Mouse (Mus musculus) lung, postnatal 4 days (tissue): Measurements from ENCODE around the gene Me3.

Experiments
- DNase-seq, 2 experiments: peaks; one replicate each; pipeline ENCODE4 v3.0.0; 2021

Me3 gene

DNA sequence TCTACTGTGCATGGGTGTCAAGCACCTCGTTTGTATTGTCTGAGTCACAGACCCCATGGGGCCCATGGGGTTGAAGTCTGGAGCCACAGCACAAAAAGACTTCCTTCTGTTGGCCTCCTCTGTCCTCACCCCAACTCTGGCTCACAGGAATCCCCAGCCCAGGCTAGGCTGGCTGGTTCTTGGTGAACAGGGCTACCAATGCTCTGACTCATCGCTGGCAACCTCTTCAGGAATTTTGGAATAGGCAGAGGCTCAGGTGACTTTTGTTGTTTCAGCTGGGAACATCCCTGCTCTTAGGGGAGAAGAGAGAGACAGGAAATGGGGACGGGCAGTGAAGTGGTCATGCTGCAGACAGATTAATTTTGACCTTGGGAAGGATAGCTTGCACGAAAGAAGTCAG lies 205.6 kb downstream of the Me3 start:
- no peak for DNase-seq

DNA sequence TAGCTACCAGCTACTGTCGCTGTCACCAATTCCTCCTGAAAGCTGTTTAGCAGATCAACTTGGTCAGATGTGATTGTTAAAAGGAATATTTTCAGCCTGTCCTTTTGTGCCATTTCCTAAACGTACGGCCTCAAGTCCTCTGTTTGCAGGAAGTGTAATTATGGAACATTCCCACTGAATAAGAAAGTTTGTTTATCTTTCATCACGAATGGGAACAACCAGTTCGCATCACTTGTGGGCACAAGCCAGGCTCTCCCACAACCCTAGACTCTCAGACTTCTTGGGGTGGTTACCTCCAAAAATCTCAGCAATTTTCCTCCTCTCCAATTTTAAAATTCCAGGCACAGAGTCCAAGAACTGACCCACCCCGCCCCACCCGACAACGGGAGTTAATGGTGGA lies 207.5 kb downstream of the Me3 start:
- DNase-seq: no peak

DNA sequence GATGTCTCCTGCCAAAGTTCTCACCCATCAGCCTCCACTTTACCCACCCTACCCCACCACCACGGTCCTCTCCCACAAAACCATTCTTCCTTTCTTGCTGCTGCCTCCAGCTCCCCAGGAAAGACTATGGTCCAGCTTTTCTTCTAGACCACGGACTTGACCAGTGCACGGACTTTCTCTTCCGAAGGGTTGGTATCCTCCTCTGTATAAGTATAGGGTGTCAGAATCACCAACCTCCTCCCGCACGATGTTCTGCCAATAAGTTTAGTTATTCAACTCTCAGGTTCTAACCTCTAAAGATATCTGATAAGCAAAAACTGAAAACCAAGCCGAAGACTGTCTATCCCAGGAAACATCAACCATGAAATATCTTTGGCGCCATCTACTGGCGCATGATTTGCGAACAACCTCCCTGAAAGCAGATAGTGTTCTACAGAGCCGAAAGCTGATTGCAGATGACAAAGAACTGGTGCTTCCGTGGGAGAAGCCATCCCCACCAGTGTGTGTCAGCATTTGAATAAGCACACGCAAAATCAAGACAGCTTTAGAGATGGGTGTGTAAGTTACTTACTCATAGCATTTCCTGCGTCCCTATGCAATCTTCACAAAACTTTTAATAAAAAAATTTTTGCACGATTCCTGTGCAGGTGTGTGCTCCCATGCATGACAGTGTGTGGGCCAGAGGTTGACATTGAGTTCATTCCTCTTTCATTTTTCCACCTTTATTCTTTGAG lies 209.6 kb downstream of the Me3 start:
- peak; percentile 60 to 86 for DNase-seq

DNA sequence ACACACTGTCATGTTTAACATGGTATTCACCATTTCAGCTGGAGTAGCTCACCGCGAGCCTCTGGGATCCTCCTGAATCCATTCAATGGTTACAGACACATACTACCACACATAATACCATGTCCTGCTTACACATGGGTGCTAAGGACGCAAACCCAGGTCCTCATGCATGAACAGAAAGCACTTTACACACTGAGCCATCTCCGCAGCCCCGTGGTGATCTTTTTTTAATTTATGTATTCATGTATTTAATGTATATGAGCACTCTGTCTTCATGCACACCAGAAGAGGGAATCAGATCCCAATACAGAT lies 210.2 kb downstream of the Me3 start:
- DNase-seq: no peak

DNA sequence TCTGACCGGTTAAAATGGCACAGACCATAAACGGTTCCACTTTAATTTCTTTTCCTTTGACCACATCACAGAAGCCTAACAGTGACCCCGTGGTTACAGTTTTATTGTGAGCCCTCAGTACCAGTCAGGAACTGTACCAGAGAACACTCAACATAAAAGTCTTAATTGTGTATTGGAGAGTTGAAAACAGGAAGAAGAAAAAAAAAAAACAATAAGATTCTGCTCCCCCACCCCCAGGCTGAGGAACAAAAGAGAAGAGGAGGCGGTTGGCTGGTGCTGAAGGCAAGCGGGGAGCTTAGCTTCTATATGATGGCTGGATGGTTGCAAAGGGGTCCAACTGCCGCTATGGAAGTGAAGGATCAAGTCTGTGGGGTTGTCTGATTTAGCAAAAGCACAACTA lies 210.9 kb downstream of the Me3 start:
- no peak for DNase-seq

DNA sequence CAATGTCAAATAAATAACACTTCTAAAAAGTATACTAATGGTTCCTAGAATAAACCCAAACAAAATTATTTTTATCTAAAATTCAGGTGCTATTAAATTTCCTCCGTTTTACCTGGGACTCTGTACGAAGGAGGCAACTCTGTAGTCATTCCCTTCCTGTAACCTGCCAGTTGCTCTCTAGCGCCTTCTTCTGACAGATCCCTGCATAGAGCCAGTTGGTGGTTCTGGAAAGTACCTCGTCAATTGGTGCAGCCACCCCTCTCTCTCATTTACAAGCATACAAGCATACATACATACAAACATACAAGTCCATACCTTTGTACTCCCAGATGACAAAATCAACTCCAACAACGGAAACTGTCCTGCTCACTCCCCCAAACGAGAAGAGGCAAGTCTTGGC lies 211.3 kb downstream of the Me3 start:
- DNase-seq: peak in 1 of 2 experiments; percentile 52

DNA sequence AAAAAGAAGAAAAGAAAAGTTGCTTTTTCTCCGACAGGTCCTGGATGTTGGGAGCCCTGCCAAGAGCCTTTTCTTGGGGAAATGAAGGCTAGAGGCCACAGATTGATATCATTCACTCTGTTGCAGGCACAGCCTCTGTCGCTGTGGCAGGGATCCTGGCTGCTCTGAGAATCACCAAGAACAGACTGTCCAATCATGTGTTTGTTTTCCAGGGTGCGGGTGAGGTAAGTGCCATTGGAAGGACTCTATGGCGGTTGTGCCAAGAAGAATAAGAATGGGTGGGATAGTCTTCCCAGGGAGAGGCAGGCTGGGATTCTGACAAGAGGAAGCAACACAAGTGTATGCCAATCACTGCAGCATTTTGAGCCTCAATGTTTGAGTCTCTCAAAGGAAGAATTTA lies 213.5 kb downstream of the Me3 start:
- DNase-seq: no peak

DNA sequence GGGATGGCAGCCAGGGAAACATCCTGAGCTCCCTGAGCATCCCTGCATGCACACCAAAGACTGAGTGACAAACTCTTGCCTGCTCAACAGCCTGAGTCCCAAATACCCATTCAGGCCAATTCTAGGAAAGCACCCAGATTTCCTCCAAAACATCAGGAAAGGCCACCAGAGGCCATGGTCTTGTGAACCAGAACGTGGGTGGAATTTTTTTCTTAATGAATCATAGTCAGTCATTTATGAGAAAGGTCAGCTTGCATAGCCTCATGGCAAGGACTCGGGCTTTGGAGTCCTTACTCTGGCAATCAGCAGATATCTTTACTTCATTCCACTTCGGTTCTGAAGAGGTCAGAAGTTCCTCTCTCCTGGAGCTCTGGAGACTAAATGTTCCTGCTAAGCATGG lies 218.3 kb downstream of the Me3 start:
- DNase-seq: no peak

DNA sequence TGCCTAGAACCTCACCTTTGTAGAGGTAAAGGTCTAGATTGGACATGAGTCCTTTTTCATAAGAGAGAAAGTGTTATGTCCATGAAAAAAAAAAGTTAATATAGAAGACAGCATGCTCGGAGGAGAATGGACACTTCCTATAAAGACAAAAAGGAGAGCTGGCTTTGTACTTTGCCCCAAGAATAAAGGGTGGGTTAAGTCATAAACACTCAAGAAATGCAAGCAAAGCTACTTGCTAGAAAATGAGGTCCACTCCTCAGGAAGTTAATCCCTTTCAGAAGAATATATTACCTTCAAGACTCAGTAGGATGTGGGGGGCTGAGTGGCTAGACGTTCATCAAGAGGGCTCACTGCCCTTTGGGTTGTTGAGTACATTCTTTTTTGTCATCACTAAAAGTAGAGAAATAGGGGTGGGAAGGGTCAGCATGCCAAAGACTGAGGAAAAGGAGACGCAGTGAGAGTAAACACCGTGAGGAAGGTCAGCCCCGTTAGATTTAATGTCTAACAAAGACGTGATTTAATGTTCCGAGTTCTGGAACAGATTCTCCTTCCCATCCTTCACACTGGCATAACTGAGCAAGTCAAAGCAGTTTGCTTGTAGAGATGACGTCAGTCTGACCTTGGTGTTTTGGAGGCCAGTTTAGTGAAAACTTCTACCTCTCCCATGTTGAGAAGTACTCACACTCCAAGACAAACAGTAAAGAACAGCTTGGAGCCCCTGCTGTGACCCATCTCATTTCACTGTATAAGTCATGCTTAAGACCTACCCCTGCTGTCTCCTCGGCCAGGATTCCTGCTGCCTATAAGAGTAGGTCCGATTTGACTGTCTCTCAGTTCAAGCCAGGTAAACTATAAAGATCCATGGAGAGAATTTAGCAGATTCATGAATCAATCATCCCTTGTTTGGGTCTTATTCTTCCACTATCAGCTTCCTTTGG lies 220.2 kb downstream of the Me3 start:
- no peak for DNase-seq

DNA sequence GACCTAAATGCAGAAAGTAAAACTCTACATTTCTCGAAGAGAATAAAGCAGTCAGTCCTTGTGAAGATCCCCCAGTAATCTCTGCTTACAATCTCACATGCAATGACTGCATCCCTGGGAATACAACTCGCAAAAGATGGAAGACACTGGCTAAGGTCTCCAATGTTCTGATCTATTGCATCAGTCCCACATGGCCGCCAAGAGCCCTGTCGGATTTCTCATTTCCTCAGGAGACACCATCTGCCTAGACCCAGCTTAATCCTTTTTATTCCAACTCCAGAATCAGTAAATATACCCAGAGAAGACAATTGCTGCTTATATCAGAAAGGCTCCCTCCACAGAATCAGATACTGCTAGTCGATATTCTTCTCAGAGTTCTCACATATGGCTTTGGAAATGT lies 220.9 kb downstream of the Me3 start:
- no peak for DNase-seq

DNA sequence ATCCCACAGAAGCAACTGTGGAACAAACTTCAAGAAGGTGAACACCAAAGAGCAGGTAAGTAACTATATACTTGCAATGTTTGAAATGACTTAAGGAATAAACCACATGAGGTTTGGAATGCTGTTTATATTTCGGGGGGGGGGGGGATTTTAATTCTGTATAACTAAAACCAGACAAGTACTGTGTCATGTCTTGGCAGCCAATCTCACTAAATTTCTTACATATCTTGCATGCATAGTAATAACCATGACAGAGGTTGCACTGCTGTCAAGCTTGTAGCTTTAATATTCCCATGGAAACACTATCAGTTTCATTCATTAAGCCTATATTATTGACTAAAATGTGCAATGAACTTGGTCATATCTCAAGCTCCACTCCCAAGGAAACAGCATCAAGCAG lies 223.0 kb downstream of the Me3 start:
- DNase-seq: no peak

DNA sequence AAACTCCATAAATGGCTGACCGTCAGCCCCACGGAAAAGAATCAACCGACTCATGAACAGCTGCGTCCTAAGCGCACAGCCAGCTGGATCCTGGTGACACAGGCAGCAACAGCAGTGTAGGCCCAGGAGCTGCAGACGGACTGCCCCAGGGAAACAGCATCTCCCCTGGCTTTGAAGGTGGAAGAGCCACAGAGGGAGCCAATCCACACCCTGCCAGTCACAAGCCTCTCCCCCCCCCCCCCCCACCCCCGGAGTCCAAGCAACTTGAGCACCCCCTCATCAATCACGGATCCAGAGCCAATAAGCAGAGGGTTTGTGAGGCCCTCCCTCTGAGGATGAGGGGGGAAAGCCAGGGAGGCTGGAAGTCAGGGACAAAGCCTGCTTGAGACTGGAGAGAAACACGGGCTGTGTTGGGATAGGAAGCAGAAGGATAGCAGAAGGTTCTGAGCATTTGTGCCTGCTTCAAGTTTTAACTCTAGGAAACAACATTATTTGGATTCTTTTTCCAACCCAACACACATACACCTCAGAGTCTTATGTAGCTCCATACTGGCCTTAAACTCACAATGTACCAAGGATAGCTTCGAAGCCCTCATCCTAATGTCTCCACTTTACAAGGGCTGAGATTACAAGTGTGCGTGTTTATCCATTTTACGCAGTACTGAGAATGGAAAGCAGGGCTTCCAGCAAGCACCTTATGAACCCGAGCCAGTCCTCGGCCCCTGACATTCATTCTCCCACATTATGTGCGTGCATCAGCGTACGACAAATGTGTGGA lies 224.4 kb downstream of the Me3 start:
- DNase-seq: no peak

DNA sequence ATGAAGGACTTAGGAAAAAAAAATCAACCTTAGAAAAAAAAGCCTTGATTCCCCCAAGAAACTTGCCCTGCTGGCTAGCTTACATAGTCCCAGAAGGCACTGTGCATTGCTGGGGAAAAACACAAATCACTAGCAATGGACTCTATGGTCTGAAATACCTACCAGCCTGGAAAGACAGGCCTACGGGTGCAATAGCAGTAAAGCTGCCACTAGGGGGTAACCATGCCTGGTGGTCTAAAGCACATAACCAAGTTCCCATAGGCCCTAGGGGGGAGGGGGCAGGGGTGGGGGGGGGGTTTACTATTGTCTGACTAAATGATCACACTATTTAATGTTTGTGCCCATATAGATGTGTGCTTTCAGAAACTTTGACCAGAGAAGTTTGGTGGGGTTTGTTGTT lies 232.6 kb downstream of the Me3 start:
- DNase-seq: no peak

DNA sequence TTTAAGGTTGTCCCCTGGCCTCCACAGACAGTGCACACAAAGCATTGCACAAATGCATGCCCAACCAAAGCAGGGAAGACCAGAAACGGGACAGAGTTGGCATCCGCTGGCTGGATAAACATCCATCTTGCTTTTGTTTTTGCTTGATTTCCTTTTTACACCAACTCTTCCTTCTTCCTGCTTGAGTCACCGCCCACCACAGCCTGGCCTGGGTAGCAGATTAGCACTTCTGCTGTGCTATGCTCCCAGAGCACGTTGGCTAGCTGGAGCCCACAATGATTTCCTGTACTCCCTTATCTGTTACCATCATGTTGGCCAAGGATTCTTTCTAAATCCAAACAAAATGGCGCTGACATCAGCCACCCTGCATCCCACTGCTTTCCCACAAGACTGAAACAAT lies 235.0 kb downstream of the Me3 start:
- peak; percentile 17 to 63 for DNase-seq

DNA sequence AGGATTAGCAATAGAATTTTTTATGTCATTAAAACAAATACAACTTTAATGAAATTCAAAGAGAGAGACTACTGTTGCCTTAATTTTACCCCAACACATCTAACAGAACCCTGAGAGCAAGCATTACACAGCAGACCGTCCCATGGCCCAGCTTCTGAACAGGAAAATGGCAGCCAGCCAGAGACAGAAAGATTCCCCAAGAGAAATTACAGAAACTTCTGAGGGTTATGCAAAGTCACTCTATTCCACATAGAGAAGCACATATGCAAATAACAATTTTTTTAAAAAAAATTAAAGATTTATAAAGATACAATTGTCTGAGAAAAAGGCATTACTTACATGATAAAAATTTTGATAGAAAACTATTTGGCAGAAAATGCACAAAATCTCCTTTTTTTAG lies 247.5 kb downstream of the Me3 start:
- DNase-seq: no peak

DNA sequence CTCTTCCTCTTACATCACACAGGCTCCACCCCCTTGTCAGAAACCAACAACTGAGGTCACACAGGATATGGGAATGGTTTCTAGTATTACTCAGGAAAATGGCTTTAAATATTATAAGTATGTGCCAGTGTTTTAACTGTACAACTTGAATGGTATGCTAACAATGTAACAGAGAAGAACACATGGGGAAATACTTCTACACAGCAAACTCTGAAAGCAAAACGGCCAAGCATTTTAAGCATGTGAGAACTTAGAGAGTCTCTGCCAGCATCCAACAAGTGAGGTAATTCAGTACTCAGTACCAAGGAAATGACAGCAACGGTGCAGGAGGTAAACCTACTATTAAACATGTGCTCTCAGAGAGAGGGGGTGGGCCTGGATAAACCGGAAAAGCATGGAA lies 252.4 kb downstream of the Me3 start:
- no peak for DNase-seq

DNA sequence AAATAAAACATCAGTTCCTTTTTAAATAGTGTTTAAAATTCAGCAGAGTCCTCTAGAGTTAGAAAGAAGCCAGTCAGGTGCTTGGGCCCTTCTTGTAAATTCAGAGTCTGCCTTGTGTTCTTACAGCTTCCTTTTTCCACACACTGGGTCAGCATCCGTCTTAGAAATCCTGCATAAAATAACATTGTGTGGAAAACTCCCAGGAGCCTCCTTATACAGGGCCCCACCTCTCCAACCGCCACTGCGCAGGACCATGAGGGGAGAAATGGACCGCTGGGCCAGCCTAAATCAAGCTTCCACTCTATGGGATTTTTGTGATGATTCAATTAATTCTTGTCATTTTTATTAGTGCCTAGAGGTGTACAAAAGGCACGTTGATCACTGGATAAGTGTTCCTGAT lies 259.2 kb downstream of the Me3 start:
- DNase-seq: no peak

DNA sequence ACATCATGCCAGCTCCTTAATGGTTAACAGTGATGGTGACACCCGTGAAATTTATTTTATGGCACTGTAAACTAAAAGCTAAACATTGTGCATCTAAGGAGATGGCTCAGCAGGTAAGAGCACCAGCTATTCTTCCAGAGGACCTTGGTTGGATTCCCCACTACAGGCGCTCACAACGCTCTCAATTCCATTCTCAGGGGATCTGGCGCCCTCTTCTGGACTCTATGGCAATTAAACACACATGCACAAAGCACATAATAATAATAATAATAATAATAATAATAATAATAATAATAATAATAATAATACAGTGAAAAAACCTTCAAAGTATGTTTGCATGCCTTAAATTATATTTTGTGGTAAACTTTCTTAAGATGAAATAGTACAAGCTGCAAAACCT lies 259.7 kb downstream of the Me3 start:
- DNase-seq: peak in 1 of 2 experiments; percentile 26

DNA sequence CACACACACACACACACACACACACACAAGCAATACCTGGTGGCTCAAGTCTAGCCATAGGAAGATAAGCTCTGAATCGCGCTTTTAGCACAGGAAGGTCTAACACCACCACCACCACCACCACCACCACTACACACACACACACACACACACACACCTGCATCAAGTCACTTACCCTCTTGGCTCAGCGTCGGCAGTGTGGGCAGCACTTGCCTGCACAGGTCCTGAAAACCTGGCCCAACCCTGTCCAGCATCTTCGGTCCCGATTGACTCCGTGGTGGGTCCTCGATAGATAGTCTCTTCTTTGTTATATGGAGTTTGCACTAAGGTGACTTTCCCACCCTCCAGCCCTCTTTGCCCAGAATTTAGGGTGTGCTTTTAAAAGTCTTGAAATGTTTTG lies 270.8 kb downstream of the Me3 start:
- no peak for DNase-seq

DNA sequence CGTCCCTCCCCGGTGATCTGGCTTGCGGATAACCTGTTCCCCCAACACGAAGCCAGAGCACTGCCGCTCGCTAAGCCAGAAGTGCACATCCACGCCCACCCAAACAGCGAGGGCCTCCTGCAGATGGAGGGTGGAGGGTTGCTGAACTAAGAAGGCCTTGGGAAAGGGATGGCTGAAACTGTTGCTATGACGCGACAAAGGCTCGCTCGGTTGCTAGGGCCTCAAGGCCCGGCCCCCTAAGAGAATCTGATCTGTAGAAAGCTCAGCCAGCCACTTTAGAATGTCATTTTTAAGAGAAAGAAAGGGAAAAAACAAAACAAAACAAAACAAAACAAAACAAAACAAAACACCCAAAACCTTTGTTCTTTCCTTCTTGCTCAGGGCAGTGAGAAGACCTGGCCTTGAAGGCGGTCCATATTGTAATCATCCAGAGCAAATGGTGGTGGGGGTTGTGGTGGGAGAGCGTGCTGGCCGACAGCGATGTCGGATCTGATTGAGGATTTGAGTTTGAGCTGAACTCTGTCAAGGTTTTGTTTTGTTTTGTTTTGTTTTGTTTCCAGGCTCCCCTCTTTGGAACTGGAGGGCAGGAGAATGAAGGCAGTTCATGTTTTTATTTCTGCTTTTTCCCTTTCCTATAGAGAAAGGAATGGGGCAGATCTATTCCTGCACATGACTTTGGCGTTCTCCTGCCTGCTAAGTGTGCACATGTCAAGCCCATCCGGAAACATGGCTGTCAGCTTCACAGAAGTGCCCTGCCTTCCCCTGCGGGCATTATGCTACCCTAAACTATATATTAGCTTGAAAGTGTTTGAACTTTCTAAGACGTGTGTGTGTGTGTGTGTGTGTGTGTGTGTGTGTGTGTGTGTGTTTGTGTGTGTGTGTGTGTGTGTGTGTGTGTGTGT lies 271.5 kb downstream of the Me3 start, which contains the start of gene Ccdc81:
TSS of gene Ccdc81 (minus strand) at position 188 of the 902 bp plus-strand sequence.
- DNase-seq: peak in 1 of 2 experiments; percentile 22
